Mouse (Mus musculus) embryonic fibroblast, embryonic 13.5 days (primary cell): ENCODE results near the gene Nsun5. TPM values are rescaled to one million over a fixed set of nuclear protein-coding genes. Genes with fewer than 3 reads are reported as not detected.
"Not testable (repeated sequence)": the region's sequence is repeated elsewhere in the genome, so short reads cannot be mapped to it uniquely, and the experiment has no call there.

Experiments
- H3K27ac ChIP-seq: 2 replicates; pipeline ENCODE4 v1.5.1; 2012; ENCODE audit warnings: low read length, control low read depth, inconsistent platforms; ENCODE audit not compliant: insufficient read depth
- H3K4me1 ChIP-seq: 2 replicates; pipeline ENCODE4 v1.6.1; 2011; ENCODE audit warnings: low read length; ENCODE audit not compliant: control insufficient read depth, insufficient read depth
- H3K4me3 ChIP-seq: 2 replicates; pipeline ENCODE4 v1.5.1; 2011; ENCODE audit warnings: mild to moderate bottlenecking, control low read depth, low read length; ENCODE audit not compliant: insufficient read depth
- CTCF ChIP-seq: IDR thresholded peaks from 2 replicates; pipeline ENCODE4 v1.5.1; 2011; ENCODE audit warnings: mild to moderate bottlenecking, control low read depth, low read length, moderate library complexity, borderline replicate concordance; ENCODE audit not compliant: insufficient read depth
- POLR2A ChIP-seq: IDR thresholded peaks from 2 replicates; pipeline ENCODE4 v1.6.1; 2011; ENCODE audit warnings: low read depth, mild to moderate bottlenecking, control low read depth, low read length, moderate library complexity
- polyA plus RNA-seq: library from polyadenylated mRNA; stranded (reverse); fragments of >200 nt; gene quantifications from 2 replicates; pipeline ENCODE4 v1.2.4, GENCODE M21; 2011; ENCODE audit warnings: low read depth; ENCODE audit not compliant: missing spikeins, insufficient read length

The Nsun5 gene
- polyA plus RNA-seq, 1 experiment: 14.0 TPM

DNA sequence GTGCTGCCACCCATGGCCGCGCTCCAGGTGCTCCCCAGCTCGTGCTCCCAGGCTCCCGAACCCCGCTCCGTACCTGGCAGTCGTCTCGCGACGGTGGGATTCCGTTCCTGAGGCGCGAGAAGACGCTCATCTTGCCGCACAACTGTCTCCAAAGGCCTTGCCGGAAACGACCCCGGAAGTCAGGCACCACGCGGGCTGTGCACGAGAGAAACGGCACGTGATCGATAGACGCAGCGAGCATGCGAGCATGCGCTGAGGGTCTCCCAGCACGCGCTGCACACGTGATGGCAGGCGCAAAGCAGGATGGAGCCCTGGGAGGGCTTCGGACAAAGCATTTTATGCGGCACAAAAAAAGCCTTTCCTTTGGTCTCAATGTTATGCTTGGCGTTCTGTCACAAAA is 19.9 kb upstream of the Nsun5 start, which contains the start of gene Fkbp6:
Gene Fkbp6 (minus strand): TSS at position 183 of the 400 bp plus-strand sequence.
- no peak for TF ChIP-seq POLR2A
- TF ChIP-seq CTCF: no peak
- Histone ChIP-seq H3K4me1 (no peaks in the 10 kb centered on the region), H3K27ac (no peak within 1 kb of the TSS), H3K4me3 (no peak within 1 kb of the TSS)

GRCm38 (mm10) chr5:135351606-135352005 is 18.1 kb upstream of the Nsun5 start:
- Histone ChIP-seq H3K4me3 (no peak overlapping the region), H3K4me1 (no peaks in the 10 kb centered on the region), H3K27ac (no peak overlapping the region)
- TF ChIP-seq CTCF (no peak), POLR2A (no peak)

- no peak for TF ChIP-seq POLR2A
- TF ChIP-seq CTCF: no peak
- no peak within 1 kb of the TSS for H3K27ac ChIP-seq
- H3K4me3 ChIP-seq: no peak within 1 kb of the TSS
- no peaks in the 10 kb centered on the region for H3K4me1 ChIP-seq
Observed at GRCm38 (mm10) chr5:135352995-135353394, 16.8 kb upstream of the Nsun5 start, which contains the start of gene Trim50. Gene Trim50 (plus strand): TSS chr5:135353295.

DNA sequence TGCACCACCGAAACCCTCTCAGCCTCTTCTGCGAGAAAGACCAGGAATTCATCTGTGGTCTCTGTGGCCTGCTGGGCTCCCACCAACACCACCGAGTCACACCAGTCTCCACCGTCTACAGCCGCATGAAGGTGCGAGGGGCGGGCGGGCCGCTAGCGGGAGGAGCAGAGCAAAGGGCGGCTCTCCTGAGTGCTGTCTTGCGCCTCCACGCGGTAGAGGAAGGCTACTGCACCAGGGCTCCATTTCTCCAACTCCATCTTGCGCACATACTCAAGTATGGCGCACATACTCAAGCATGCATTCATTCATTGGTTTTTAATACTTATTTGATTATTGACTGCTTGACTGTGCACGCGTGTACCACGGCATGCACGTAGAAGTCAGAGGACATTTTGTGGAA is 16.2 kb upstream of the Nsun5 start:
- TF ChIP-seq POLR2A (no peak), CTCF (no peak)
- Histone ChIP-seq H3K4me1 (no peaks in the 10 kb centered on the region), H3K4me3 (no peak overlapping the region), H3K27ac (no peak overlapping the region)

DNA sequence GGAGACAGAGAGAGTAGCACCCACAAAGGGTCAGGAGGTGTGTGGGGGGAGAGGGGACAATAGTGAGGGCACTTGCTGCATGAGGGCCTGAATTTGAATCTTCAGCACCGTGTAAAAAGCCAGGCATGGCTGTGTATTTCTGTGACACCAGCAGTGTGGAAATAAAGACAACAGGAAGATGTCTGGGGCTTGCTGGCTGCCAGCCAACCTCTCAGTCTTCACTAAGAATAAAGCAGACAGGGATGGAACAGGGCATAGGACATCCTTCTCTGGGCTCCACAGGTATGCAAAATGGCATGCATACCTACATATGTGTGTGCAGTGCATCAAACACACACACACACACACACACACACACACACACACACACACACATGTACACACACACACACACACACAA is 13.7 kb upstream of the Nsun5 start:
- Histone ChIP-seq H3K4me3 (no peak overlapping the region), H3K4me1 (no peaks in the 10 kb centered on the region), H3K27ac (no peak overlapping the region)
- no peak for TF ChIP-seq CTCF
- TF ChIP-seq POLR2A: no peak

- Histone ChIP-seq H3K4me3 (no peak overlapping the region), H3K27ac (no peak overlapping the region), H3K4me1 (no peaks in the 10 kb centered on the region)
- no peak for TF ChIP-seq POLR2A
- TF ChIP-seq CTCF: no peak
Observed at GRCm38 (mm10) chr5:135357556-135357955, 12.2 kb upstream of the Nsun5 start.

DNA sequence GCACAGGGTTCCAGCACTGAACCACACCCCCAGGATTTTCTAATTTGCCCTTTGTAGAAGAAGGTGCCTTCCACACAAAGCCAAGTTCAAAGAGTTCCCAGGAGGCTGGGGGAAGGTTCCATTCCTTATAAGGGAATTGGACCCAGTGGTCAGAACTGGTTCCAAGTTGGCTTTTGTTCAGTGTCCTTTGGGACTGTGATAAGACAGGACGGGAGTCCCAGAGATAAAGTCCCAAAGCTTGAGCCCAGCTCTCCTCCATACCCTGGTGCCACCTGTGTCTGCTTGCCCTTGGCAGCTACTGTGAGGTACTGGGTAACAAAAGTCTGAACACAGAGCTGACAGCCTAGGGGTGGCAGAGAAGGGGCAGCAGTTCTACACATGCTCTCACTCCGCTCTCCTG is 10.0 kb upstream of the Nsun5 start:
- no peak for TF ChIP-seq POLR2A
- TF ChIP-seq CTCF: no peak
- Histone ChIP-seq H3K4me3 (no peak overlapping the region), H3K4me1 (no peaks in the 10 kb centered on the region), H3K27ac (no peak overlapping the region)

DNA sequence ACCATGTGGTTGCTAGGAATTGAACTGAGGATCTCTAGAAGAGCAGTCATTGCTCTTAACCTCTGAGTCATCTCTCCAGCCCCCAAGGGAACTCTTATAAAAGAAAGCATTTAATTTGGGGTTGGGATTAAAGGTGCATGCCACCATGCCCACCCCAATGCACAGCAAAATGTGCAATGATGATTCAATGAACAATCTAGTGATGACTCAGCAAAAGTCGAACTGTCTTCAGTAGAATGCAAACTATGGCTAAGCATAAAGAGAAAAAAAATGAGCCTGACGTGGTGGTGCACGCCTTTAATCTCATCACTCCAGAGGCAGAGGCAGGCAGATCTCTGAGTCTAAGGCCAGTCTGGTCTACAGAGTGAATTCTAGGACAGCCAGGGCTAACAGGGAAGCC is 7.2 kb upstream of the Nsun5 start:
- no peaks in the 10 kb centered on the region for H3K4me1 ChIP-seq
- TF ChIP-seq CTCF (no peak), POLR2A (no peak)
- H3K27ac ChIP-seq: no peak overlapping the region
- H3K4me3 ChIP-seq: no peak overlapping the region

DNA sequence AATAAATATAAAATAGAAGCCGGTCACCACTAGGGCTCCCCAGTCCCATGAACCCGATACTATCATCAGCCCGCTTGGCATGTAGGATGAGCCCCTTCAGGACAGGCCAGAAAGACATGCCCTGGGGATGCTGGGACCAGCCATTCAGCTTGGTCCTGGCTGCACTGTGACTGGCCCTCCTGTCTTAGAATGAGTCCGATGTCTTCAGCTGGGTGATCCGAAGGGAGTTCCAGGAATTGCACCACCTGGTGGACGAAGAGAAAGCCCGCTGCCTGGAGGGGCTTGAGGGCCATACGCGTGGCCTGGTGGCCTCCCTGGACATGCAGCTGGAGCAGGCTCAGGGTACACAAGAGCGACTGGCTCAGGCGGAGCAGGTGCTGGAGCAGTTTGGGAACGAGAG is 6.2 kb upstream of the Nsun5 start:
- TF ChIP-seq CTCF (peak; percentile 53; the same call in 1 of the 2 replicates), POLR2A (no peak)
- Histone ChIP-seq H3K4me1 (no peaks in the 10 kb centered on the region), H3K4me3 (no peak overlapping the region), H3K27ac (no peak overlapping the region)

DNA sequence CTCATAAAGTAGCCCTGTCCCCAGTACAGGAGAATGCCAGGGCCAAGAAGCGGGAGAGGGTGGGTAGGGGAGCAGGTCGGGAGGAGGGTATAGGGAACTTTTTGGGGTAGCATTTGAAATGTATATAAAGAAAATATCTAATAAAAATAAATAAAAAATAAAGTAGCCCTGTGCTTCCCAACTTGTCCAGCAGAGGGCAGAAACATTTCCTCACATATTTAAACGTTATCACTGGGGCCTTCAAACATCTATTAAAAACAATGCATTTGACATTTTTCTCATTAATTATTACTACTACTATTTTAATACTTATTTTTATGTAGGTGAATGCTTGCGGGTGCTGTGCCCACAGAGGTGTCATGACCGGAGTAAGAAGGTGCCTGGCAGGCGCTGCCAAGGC is 1.9 kb upstream of the Nsun5 start:
- no peak for TF ChIP-seq POLR2A
- TF ChIP-seq CTCF: no peak
- no peak overlapping the region for H3K27ac ChIP-seq
- no peak overlapping the region for H3K4me3 ChIP-seq
- H3K4me1 ChIP-seq: peaks cover 3% of the 10 kb centered on the region; the same call in 1 of the 2 replicates

- peaks cover 3% of the 10 kb centered on the region; the same call in 1 of the 2 replicates for H3K4me1 ChIP-seq
- TF ChIP-seq CTCF (no peak), POLR2A (no peak)
- no peak overlapping the region for H3K27ac ChIP-seq
- no peak overlapping the region for H3K4me3 ChIP-seq
Observed at GRCm38 (mm10) chr5:135368312-135368711, 1.4 kb upstream of the Nsun5 start.

DNA sequence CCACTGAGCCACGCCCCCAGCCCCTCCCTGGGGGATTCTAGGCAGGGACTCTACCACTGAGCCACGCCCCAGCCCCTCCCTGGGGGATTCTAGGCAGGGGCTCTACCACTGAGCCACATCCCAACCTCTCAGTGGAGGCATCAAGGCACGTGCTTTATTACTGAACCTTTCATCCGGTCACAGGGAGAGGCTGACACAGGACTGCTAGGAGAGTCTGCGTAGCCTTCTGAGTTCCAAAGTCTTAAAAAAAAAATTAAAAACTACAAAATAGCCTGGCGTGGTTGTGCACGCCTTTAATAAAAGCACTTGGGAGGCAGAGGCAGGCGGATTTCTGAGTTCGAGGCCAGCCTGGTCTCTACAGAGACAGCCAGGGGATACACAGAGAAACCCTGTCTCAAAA is 557 bp upstream of the Nsun5 start:
- H3K4me1 ChIP-seq, H3K27ac ChIP-seq: not testable (repeated sequence)
- peak overlapping the region; percentile 77 for H3K4me3 ChIP-seq
